Mouse (Mus musculus) thymus, adult 2 months (tissue): ENCODE data around the gene Rab3il1.

Experiments used
- CTCF ChIP-seq: fragments of 200-500 bp; IDR thresholded peaks from 2 replicates; pipeline ENCODE4 v1.5.1; 2012; ENCODE audit warnings: mild to moderate bottlenecking, control low read depth, low read length, moderate library complexity, borderline replicate concordance; ENCODE audit not compliant: control insufficient read depth, poor library complexity, insufficient read depth; ENCODE audit errors: extremely low read depth
- POLR2A ChIP-seq: fragments of 200-500 bp; IDR thresholded peaks from 2 replicates; pipeline ENCODE4 v1.6.1; 2012; ENCODE audit warnings: mild to moderate bottlenecking, low read length, control low read depth, moderate library complexity; ENCODE audit not compliant: control insufficient read depth, poor library complexity, insufficient read depth; ENCODE audit errors: extremely low read depth

DNA sequence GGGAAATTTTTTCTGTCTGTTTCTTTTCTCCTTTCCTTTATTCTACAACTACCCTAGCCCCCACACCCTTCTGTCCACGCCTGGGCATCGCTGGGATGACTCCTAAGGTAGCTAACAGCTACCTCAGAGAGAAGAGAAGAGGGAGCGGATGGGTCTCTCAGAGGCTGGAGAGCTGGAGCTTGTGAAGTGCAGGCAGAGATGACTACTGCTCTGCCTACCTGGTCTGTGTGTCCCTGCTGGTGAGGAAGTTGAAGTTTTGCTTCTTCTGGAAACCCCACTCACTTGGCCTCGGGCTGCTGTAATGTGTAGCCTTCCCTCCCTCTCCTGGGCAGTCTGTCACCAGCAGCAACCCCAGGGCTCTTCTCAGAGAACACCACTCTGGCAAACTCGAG lies 46.7 kb upstream of the Rab3il1 start:
- no peak for TF ChIP-seq POLR2A
- TF ChIP-seq CTCF, result no peak
